Mouse (Mus musculus): ENCODE data around the gene Mad2l1bp.

GRCm38 (mm10) chr17:46164301-46164700, 10.9 kb upstream of the Mad2l1bp start:
- TF ChIP-seq CTCF (IDR thresholded peaks at IDR 0.05; ENCODE audit: low read depth, low read length) (no peak), GATA1 (IDR thresholded peaks at IDR 0.05; ENCODE audit: borderline replicate concordance, low read length) (no peak), TAL1 (conservative IDR thresholded peaks at IDR 0.05; ENCODE audit: low read depth, low read length) (no peak)
